Mouse (Mus musculus) lung, embryonic 15.5 days (tissue): ENCODE data around the gene Kcnc4. TPM values are rescaled to one million over a fixed set of nuclear protein-coding genes. Genes with fewer than 3 reads are reported as not detected.

Source experiments
- ATAC-seq: fragments of 200-750 bp; cut with Nextera tagmentation; 2 replicates; pipeline ENCODE4 v1.8.0; 2017; ENCODE audit warnings: moderate number of reproducible peaks, borderline replicate concordance; ENCODE audit not compliant: low FRiP score, low TSS enrichment; ENCODE audit errors: extremely low read depth
- H3K27ac ChIP-seq: fragments of 300-500 bp; sonication (generic); 2 replicates; pipeline ENCODE4 v1.5.1; 2015; ENCODE audit warnings: moderate library complexity, mild to moderate bottlenecking, inconsistent platforms
- H3K27me3 ChIP-seq: fragments of 300-500 bp; sonication (generic); 2 replicates; pipeline ENCODE4 v1.6.1; 2015; ENCODE audit warnings: inconsistent platforms
- H3K36me3 ChIP-seq: fragments of 300-500 bp; sonication (generic); 2 replicates; pipeline ENCODE4 v1.6.1; 2015; ENCODE audit warnings: inconsistent platforms
- H3K4me1 ChIP-seq: fragments of 300-500 bp; sonication (generic); 2 replicates; pipeline ENCODE4 v1.6.1; 2015; ENCODE audit warnings: inconsistent platforms
- H3K4me2 ChIP-seq: fragments of 300-500 bp; sonication (generic); 2 replicates; pipeline ENCODE4 v1.6.1; 2015; ENCODE audit warnings: inconsistent platforms, mild to moderate bottlenecking, moderate library complexity
- H3K4me3 ChIP-seq: fragments of 300-500 bp; sonication (generic); 2 replicates; pipeline ENCODE4 v1.5.1; 2015; ENCODE audit warnings: mild to moderate bottlenecking, inconsistent platforms
- H3K9ac ChIP-seq: fragments of 300-500 bp; sonication (generic); 2 replicates; pipeline ENCODE4 v1.6.1; 2015; ENCODE audit warnings: inconsistent platforms
- H3K9me3 ChIP-seq: fragments of 300-500 bp; sonication (generic); 2 replicates; pipeline ENCODE4 v1.6.1; 2016; ENCODE audit warnings: inconsistent platforms
- WGBS: fragments of 180-500 bp; shearing (Covaris S2); methylation state at CpG from one replicate; pipeline ENCODE4 v1.1.7; 2015; 5-methylcytosine and 5-hydroxymethylcytosine counted together
- polyA plus RNA-seq: library from polyadenylated mRNA; unstranded; fragments of >200 nt; fragmentation: Nextera tagmentation; extraction: Ambion mirVana; gene quantifications from 2 replicates; pipeline ENCODE4 v1.2.1, GENCODE M21; 2015

The Kcnc4 gene
- polyA plus RNA-seq, 1 experiment from 2014 or later: 0.14 TPM

DNA sequence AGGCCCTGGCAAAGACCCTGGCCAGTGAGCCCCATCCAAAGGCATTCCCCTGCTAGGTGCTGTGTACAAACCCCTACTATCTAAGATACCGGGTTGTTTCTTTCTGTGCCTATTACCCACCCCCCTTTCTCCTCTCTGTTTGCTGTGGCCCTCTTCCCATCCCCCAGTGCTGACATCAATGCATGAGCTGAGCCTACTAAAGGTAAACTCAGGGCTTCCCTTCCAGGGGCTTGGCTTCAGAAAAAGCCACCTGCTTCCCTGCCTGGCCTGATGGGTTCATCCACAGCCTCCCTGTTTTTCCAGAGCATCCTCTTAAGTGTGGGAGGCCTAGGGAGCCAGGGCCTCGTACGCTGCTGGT is 42.1 kb downstream of the Kcnc4 start:
- peak overlapping the region; percentile 30; the same call in 1 of the 2 replicates for H3K27ac ChIP-seq
- no peak overlapping the region for H3K9ac ChIP-seq
- H3K27me3 ChIP-seq: peaks cover 24% of the 10 kb centered on the region; the same call in 1 of the 2 replicates
- no peaks in the 10 kb centered on the region for H3K9me3 ChIP-seq
- H3K4me1 ChIP-seq: peaks cover 18% of the 10 kb centered on the region
- no peak overlapping the region for H3K4me3 ChIP-seq
- H3K4me2 ChIP-seq: no peak overlapping the region
- 49% methylated on average over 3 of the region's 3 CpGs for WGBS
- no peaks in the 10 kb centered on the region for H3K36me3 ChIP-seq
- ATAC-seq: peak; percentile 33; the same call in 1 of the 2 replicates

DNA sequence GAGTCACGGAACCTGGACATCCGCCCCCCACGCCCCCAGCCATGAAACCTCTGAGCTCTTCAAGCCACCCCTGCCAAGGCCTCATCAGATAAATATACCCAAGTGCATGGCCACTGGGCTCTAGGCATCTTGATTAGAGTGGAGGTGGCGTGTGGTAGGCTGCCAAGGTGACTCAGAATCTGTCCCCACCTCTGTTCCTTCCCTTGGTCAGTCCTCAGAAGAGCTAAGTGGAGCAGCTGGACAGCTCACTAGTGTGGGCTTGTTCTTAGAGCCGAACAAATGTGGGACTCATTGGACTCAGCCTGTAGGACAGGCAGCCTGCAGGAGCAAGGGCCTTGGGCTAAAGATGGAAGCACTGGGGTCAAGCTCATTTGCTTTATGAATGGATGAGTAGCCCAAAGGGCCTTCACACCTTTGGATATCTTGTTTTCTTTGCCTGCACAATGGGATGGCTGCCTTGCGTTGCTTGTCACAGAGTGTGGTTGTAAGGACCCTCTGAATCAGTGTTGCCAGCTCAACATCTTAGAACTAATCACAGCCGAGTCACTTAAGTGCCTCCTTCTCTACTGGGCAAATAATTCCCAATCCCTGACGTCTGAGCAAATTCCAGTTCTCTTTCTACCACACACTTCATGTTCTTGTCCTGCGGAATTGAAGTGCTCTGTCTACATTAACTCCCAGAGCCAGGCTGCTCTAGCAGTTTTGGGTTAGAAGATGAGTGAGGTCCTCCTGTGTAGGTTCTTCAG is 42.6 kb downstream of the Kcnc4 start:
- Histone ChIP-seq H3K9ac (no peak overlapping the region), H3K4me1 (peaks cover 18% of the 10 kb centered on the region), H3K4me2 (no peak overlapping the region), H3K4me3 (no peak overlapping the region), H3K9me3 (no peaks in the 10 kb centered on the region), H3K36me3 (no peaks in the 10 kb centered on the region), H3K27ac (peak overlapping the region; percentile 30; the same call in 1 of the 2 replicates), H3K27me3 (peaks cover 28% of the 10 kb centered on the region)
- WGBS: 57% methylated on average over 9 of the region's 9 CpGs
- ATAC-seq: peak; percentile 72; the same call in 1 of the 2 replicates

DNA sequence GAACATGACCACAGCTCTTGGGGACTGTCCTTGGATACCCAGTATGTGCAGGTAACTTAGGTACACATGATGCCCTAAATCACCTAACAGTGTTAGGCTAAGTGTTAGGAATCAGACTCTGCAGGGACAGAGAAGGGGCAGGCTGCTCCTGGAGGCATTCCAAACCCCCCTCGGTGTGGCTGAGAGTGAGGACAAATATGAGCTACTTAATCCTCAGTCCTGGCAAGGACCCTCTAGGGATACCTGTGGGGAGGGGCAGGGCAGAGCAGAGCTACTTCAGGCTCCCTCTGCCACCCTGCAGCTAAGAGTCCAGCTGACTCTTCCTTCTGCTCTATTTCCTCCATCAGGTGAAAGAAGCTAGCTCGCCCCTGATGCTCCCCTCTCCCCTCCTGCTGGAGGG is 46.3 kb downstream of the Kcnc4 start:
- H3K4me1 ChIP-seq: peaks cover 18% of the 10 kb centered on the region
- no peak overlapping the region for H3K4me2 ChIP-seq
- H3K4me3 ChIP-seq: no peak overlapping the region
- H3K9ac ChIP-seq: no peak overlapping the region
- peaks cover 35% of the 10 kb centered on the region for H3K27me3 ChIP-seq
- no peaks in the 10 kb centered on the region for H3K36me3 ChIP-seq
- no peak overlapping the region for H3K27ac ChIP-seq
- no peaks in the 10 kb centered on the region for H3K9me3 ChIP-seq
- WGBS: 17% methylated on average over 2 of the region's 2 CpGs
- 0 out of 2 replicates have a peak, but pooled peaks have one; percentile 53 for ATAC-seq

DNA sequence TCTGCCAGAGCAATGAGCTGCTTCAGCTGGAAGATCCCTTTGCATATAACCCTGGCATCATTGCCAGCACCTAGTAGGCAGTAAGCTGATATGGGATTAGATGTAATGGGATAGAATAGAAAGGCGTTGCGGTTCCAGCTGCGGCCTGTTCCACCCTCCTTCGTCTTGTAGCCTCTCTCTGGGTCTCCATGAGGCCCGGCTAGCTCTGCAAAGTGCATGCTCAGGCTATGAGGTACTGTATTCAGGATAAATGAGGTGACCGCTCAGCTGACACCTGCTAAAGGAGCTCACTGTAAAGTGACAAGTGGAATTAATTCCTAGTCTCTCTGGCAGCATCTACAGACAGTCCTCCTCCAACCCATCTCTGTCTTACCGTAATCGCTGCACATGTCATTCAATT is 46.8 kb downstream of the Kcnc4 start:
- ATAC-seq: no peak
- WGBS: 67% methylated on average over 8 of the region's 8 CpGs
- H3K27ac ChIP-seq: no peak overlapping the region
- H3K9me3 ChIP-seq: no peaks in the 10 kb centered on the region
- peaks cover 35% of the 10 kb centered on the region for H3K27me3 ChIP-seq
- no peak overlapping the region for H3K4me2 ChIP-seq
- H3K36me3 ChIP-seq: no peaks in the 10 kb centered on the region
- no peak overlapping the region for H3K9ac ChIP-seq
- H3K4me1 ChIP-seq: peaks cover 15% of the 10 kb centered on the region
- H3K4me3 ChIP-seq: no peak overlapping the region

DNA sequence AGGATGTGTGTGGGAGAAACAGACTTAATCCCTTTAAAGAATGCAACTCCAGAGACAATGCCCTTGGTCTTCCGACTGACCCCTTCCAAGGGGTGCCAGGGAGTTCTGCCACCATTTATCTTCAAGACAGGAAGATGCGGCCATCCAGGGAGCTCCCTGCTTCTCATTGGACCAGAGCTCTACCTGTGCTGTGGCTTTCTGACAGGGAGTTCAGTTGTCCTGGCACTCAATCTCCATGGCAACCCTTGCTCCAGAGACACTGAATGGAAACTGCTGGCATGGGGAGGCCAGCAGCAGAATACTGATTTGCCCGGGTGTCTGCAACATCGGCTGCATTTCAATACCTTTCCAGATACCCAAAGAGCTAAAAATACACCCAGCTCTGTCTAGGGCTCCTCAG is 47.7 kb downstream of the Kcnc4 start:
- peaks cover 35% of the 10 kb centered on the region for H3K27me3 ChIP-seq
- H3K9ac ChIP-seq: no peak overlapping the region
- no peak for ATAC-seq
- WGBS: 26% methylated on average over 4 of the region's 4 CpGs
- no peaks in the 10 kb centered on the region for H3K9me3 ChIP-seq
- no peak overlapping the region for H3K27ac ChIP-seq
- H3K4me2 ChIP-seq: no peak overlapping the region
- H3K36me3 ChIP-seq: no peaks in the 10 kb centered on the region
- H3K4me1 ChIP-seq: peaks cover 8% of the 10 kb centered on the region; the same call in 1 of the 2 replicates
- H3K4me3 ChIP-seq: no peak overlapping the region

DNA sequence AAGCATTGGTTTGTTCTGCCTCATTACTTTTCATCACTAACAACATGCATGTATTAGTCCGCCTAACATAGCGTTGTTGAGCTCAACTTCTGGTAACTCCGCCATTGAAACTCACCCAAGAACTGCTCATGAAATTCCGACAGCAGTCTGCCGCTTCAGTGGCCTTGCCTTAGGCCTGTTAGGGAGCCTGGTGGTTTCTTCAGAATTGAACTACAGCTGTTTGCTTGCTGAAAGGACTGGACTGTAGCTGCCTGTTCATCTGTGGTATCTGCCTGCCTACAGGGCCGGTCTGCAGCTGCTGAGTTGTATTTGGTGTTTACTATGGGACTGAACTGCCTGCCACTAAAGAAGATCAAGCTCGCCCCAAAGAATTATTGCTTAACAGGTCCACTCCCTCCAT is 58.0 kb downstream of the Kcnc4 start:
- no peak overlapping the region for H3K9ac ChIP-seq
- no peak overlapping the region for H3K4me3 ChIP-seq
- WGBS: 88% methylated on average over 7 of the region's 7 CpGs
- no peaks in the 10 kb centered on the region for H3K4me1 ChIP-seq
- no peak for ATAC-seq
- H3K36me3 ChIP-seq: no peaks in the 10 kb centered on the region
- no peak overlapping the region for H3K27ac ChIP-seq
- no peaks in the 10 kb centered on the region for H3K27me3 ChIP-seq
- H3K4me2 ChIP-seq: no peak overlapping the region
- H3K9me3 ChIP-seq: no peaks in the 10 kb centered on the region

DNA sequence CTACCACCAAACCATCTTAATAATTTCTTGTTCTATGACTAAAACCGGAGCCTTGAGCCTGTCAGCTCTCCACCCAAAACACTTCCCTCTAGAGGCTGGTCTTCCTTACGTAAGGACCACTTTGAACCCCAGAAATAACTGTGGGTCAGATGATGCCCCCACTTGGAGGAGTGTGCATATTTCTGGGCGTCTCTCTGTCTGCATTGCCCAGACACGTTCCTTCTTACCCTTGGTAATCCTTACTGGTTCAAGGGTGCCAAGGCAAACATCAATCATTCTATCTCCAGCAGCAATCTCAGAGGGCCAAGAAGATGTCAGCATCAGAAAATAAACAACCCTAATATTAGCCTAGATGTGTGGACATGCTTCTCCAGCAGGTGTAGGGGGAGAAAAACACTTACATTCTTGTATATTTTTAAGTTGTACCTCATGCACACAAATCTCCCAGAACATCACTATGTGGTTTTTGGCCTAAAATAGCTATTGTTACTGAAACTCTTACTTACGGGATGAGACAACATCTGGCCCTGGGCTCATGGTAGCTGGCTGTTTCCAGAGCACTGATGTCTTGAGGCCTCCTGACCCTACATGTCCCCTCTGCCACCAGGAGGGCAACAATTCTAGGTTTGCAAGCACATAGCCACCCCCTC is 59.2 kb downstream of the Kcnc4 start:
- H3K4me3 ChIP-seq: no peak overlapping the region
- H3K27ac ChIP-seq: no peak overlapping the region
- WGBS: 53% methylated on average over 5 of the region's 5 CpGs
- H3K36me3 ChIP-seq: no peaks in the 10 kb centered on the region
- ATAC-seq: no peak
- no peak overlapping the region for H3K4me2 ChIP-seq
- H3K27me3 ChIP-seq: no peaks in the 10 kb centered on the region
- no peak overlapping the region for H3K9ac ChIP-seq
- H3K4me1 ChIP-seq: no peaks in the 10 kb centered on the region
- no peaks in the 10 kb centered on the region for H3K9me3 ChIP-seq

DNA sequence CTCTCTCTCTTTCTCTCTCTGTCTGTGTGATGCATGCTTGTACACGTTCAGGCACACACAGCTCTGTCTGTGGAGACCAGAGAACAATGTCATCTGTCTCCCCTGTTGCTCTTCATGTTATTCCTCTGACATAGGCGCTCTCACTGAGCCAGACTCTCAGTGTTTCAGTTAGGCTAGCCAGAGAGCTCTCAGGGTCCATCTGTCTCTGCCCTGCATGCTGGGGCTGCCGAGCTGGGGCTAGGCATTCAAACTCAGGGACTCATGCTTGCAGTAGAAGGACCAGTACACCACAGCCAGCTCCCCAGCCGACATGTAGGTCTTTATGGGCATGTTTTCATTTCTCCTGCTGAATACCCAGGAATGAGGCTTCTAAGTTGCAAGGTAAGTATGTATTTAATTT is 68.2 kb downstream of the Kcnc4 start:
- Histone ChIP-seq H3K4me2 (no peak overlapping the region), H3K9ac (no peak overlapping the region), H3K4me3 (no peak overlapping the region), H3K27ac (no peak overlapping the region), H3K4me1 (no peaks in the 10 kb centered on the region), H3K27me3 (no peaks in the 10 kb centered on the region), H3K36me3 (no peaks in the 10 kb centered on the region), H3K9me3 (no peaks in the 10 kb centered on the region)
- 48% methylated on average over 4 of the region's 4 CpGs for WGBS
- ATAC-seq: no peak

Other genes with a start within 250 kb of the Kcnc4 start
- 93.2 and 98.0 TPM in 2 replicates for gene Cym, start 237.8 kb downstream of the Kcnc4 start, polyA plus RNA-seq
- gene A630076J17Rik, start 228.9 kb downstream of the Kcnc4 start, polyA plus RNA-seq: 0.15 and 0.44 TPM in 2 replicates
- not detected in 2 replicates for gene Prok1, start 219.8 kb downstream of the Kcnc4 start, polyA plus RNA-seq
- gene Lamtor5, start 180.7 kb downstream of the Kcnc4 start, polyA plus RNA-seq: 187 and 188 TPM in 2 replicates
- gene Slc16a4, start 168.3 kb downstream of the Kcnc4 start, polyA plus RNA-seq: 2.5 and 2.6 TPM in 2 replicates
- 15.0 and 15.4 TPM in 2 replicates for gene Rbm15, start 125.9 kb downstream of the Kcnc4 start, polyA plus RNA-seq
- gene Slc6a17, start 58.5 kb upstream of the Kcnc4 start, polyA plus RNA-seq: 2.7 and 2.8 TPM in 2 replicates
- not detected in 2 replicates for gene Ubl4b, start 95.5 kb upstream of the Kcnc4 start, polyA plus RNA-seq
- 0.11 and 0.24 TPM in 2 replicates for gene Alx3, start 135.5 kb upstream of the Kcnc4 start, polyA plus RNA-seq
- not detected in 2 replicates for gene Gm10961, start 171.8 kb upstream of the Kcnc4 start, polyA plus RNA-seq
- gene Strip1, start 172.1 kb upstream of the Kcnc4 start, polyA plus RNA-seq: 46.7 and 47.0 TPM in 2 replicates
- gene Ahcyl1, start 237.0 kb upstream of the Kcnc4 start, polyA plus RNA-seq: 83.3 and 88.4 TPM in 2 replicates